Mouse (Mus musculus) forebrain, postnatal 0 days (tissue): ENCODE data around the gene Pold2. TPM values are rescaled to one million over a fixed set of nuclear protein-coding genes. Genes with fewer than 3 reads are reported as not detected.

Experiments used
- ATAC-seq: fragments of 200-750 bp; cut with Nextera tagmentation; 2 replicates; pipeline ENCODE4 v1.8.0; 2017; ENCODE audit warnings: mild to moderate bottlenecking, moderate library complexity
- DNase-seq: peaks from one replicate; pipeline ENCODE4 v3.0.0-alpha.2; 2015
- H3K27ac ChIP-seq: fragments of 300-500 bp; sonication (generic); 2 replicates; pipeline ENCODE4 v1.5.1; 2014; ENCODE audit warnings: low read depth, mild to moderate bottlenecking, antibody characterized with exemption, low read length, moderate library complexity, mixed read lengths
- H3K27me3 ChIP-seq: fragments of 300-500 bp; sonication (generic); 2 replicates; pipeline ENCODE4 v1.6.1; 2014; ENCODE audit warnings: mild to moderate bottlenecking, low read length, mixed read lengths; ENCODE audit not compliant: insufficient read depth
- H3K36me3 ChIP-seq: fragments of 300-500 bp; sonication (generic); 2 replicates; pipeline ENCODE4 v1.6.1; 2014; ENCODE audit warnings: mild to moderate bottlenecking, moderate library complexity; ENCODE audit not compliant: insufficient read depth
- H3K4me1 ChIP-seq: fragments of 300-500 bp; sonication (generic); 2 replicates; pipeline ENCODE4 v1.6.1; 2014; ENCODE audit warnings: antibody characterized with exemption; ENCODE audit not compliant: insufficient read depth
- H3K4me2 ChIP-seq: fragments of 300-500 bp; sonication (generic); 2 replicates; pipeline ENCODE4 v1.6.1; 2014; ENCODE audit warnings: low read depth, mild to moderate bottlenecking, moderate library complexity
- H3K4me3 ChIP-seq: fragments of 300-500 bp; sonication (generic); 2 replicates; pipeline ENCODE4 v1.5.1; 2014; ENCODE audit warnings: low read depth, low read length, mixed read lengths
- H3K9ac ChIP-seq: fragments of 300-500 bp; sonication (generic); 2 replicates; pipeline ENCODE4 v1.6.1; 2014; ENCODE audit warnings: mild to moderate bottlenecking
- H3K9me3 ChIP-seq: fragments of 300-500 bp; sonication (generic); 2 replicates; pipeline ENCODE4 v1.6.1; 2016; ENCODE audit warnings: low read length
- CTCF ChIP-seq: sonication (generic); IDR thresholded peaks from 2 replicates; pipeline ENCODE4 v1.5.1; 2016; ENCODE audit warnings: antibody characterized with exemption, control low read depth, low read depth
- WGBS: fragments of 180-500 bp; shearing (Covaris S2); extraction: QIAGEN DNeasy Blood & Tissue Kit; methylation state at CpG from one replicate; pipeline ENCODE4 v1.1.7; 2014; 5-methylcytosine and 5-hydroxymethylcytosine counted together
- polyA plus RNA-seq: library from polyadenylated mRNA; unstranded; fragments of >200 nt; fragmentation: Nextera tagmentation; extraction: Ambion mirVana; gene quantifications from 2 replicates; pipeline ENCODE4 v1.2.1, GENCODE M21; 2015
- total RNA-seq: library from RNA; depleted of rRNA; stranded (reverse); fragments of >200 nt; gene quantifications from 2 replicates; pipeline ENCODE4 v1.2.3, GENCODE M21; 2014

Gene Pold2
- total and polyA plus RNA-seq, 2 experiments from 2014 or later = 20.4 to 51.3 TPM

GRCm38 (mm10) chr11:5860639-5861038, 17.5 kb downstream of the Pold2 start:
- no peak for DNase-seq

GRCm38 (mm10) chr11:5859883-5860550, 18.1 kb downstream of the Pold2 start:
- H3K36me3 ChIP-seq = no peaks in the 10 kb centered on the region
- DNase-seq (no peak), ATAC-seq (no peak)
- H3K4me3 ChIP-seq = no peak overlapping the region
- no peaks in the 10 kb centered on the region for H3K9me3 ChIP-seq
- no peak overlapping the region for H3K9ac ChIP-seq
- no peak overlapping the region for H3K4me2 ChIP-seq
- 87% methylated on average over 13 of the region's 13 CpGs for WGBS
- no peak for TF ChIP-seq CTCF
- H3K27ac ChIP-seq = no peak overlapping the region
- no peaks in the 10 kb centered on the region for H3K4me1 ChIP-seq
- peaks cover 12% of the 10 kb centered on the region for H3K27me3 ChIP-seq

More at GRCm38 (mm10) chr11:5860639-5861038, 17.5 kb downstream of the Pold2 start:
- H3K9ac ChIP-seq = no peak overlapping the region
- TF ChIP-seq CTCF = no peak
- H3K9me3 ChIP-seq = no peaks in the 10 kb centered on the region
- H3K27ac ChIP-seq = no peak overlapping the region
- no peaks in the 10 kb centered on the region for H3K36me3 ChIP-seq
- no peak overlapping the region for H3K4me2 ChIP-seq
- no peak for ATAC-seq
- H3K27me3 ChIP-seq = peaks cover 12% of the 10 kb centered on the region
- 61% methylated on average over 6 of the region's 6 CpGs for WGBS
- no peaks in the 10 kb centered on the region for H3K4me1 ChIP-seq
- no peak overlapping the region for H3K4me3 ChIP-seq

- Histone ChIP-seq H3K9ac (no peak overlapping the region), H3K27me3 (peaks cover 12% of the 10 kb centered on the region), H3K9me3 (no peaks in the 10 kb centered on the region), H3K27ac (no peak overlapping the region), H3K36me3 (no peaks in the 10 kb centered on the region), H3K4me1 (no peaks in the 10 kb centered on the region), H3K4me3 (no peak overlapping the region), H3K4me2 (no peak overlapping the region)
- ATAC-seq (no peak), DNase-seq (no peak)
- TF ChIP-seq CTCF = peak; percentile 20
- WGBS = 81% methylated on average over 1 of the region's 1 CpGs
Observed at GRCm38 (mm10) chr11:5858723-5859122, 19.4 kb downstream of the Pold2 start.

- H3K9ac ChIP-seq = no peak overlapping the region
- no peak overlapping the region for H3K27ac ChIP-seq
- DNase-seq = no peak
- ATAC-seq = no peak
- 79% methylated on average over 8 of the region's 8 CpGs for WGBS
- no peaks in the 10 kb centered on the region for H3K36me3 ChIP-seq
- no peak for TF ChIP-seq CTCF
- H3K4me2 ChIP-seq = no peak overlapping the region
- no peak overlapping the region for H3K4me3 ChIP-seq
- peaks cover 6% of the 10 kb centered on the region for H3K27me3 ChIP-seq
- H3K4me1 ChIP-seq = no peaks in the 10 kb centered on the region
- H3K9me3 ChIP-seq = no peaks in the 10 kb centered on the region
Observed at GRCm38 (mm10) chr11:5856479-5857130, 21.5 kb downstream of the Pold2 start.

GRCm38 (mm10) chr11:5855902-5856301, 22.2 kb downstream of the Pold2 start:
- Histone ChIP-seq H3K4me1 (no peaks in the 10 kb centered on the region), H3K36me3 (no peaks in the 10 kb centered on the region), H3K27ac (no peak overlapping the region), H3K9ac (no peak overlapping the region), H3K4me3 (no peak overlapping the region), H3K4me2 (no peak overlapping the region), H3K9me3 (no peaks in the 10 kb centered on the region), H3K27me3 (peaks cover 3% of the 10 kb centered on the region)
- DNase-seq = no peak
- no peak for TF ChIP-seq CTCF
- WGBS = 44% methylated on average over 7 of the region's 7 CpGs
- peak; percentile 62 for ATAC-seq

GRCm38 (mm10) chr11:5855481-5855880, 22.6 kb downstream of the Pold2 start:
- H3K9me3 ChIP-seq = no peaks in the 10 kb centered on the region
- H3K4me2 ChIP-seq = no peak overlapping the region
- no peaks in the 10 kb centered on the region for H3K36me3 ChIP-seq
- no peak overlapping the region for H3K27ac ChIP-seq
- H3K9ac ChIP-seq = no peak overlapping the region
- DNase-seq (no peak), ATAC-seq (no peak)
- H3K4me3 ChIP-seq = no peak overlapping the region
- H3K4me1 ChIP-seq = no peaks in the 10 kb centered on the region
- TF ChIP-seq CTCF = no peak
- no peaks in the 10 kb centered on the region for H3K27me3 ChIP-seq

GRCm38 (mm10) chr11:5852314-5852713, 25.8 kb downstream of the Pold2 start:
- peaks cover 8% of the 10 kb centered on the region; the same call in 1 of the 2 replicates for H3K4me1 ChIP-seq
- H3K4me3 ChIP-seq = no peak overlapping the region
- H3K4me2 ChIP-seq = no peak overlapping the region
- H3K9ac ChIP-seq = no peak overlapping the region
- no peak for TF ChIP-seq CTCF
- H3K36me3 ChIP-seq = no peaks in the 10 kb centered on the region
- ATAC-seq (no peak), DNase-seq (no peak)
- 91% methylated on average over 1 of the region's 1 CpGs for WGBS
- H3K27me3 ChIP-seq = no peaks in the 10 kb centered on the region
- H3K9me3 ChIP-seq = no peaks in the 10 kb centered on the region
- no peak overlapping the region for H3K27ac ChIP-seq
